20 mouse cellular contexts compared by ENCODE assay signal in genomic region chr9:122346059-122346458, GRCm38 (mm10). TPM values are rescaled to one million over a fixed set of nuclear protein-coding genes. Genes with fewer than 3 reads are reported as not detected.
DNase-seq lines count a peak whose midpoint lies in the region; ATAC-seq lines count a peak whose summit lies in the region.
"Had no signal": no experiment of that assay in that cellular context is flagged by ENCODE, and none has a peak within 500 bp of the region (broad histone marks: within the 10 kb centered on the region; RNA-seq: fewer than 3 reads in every experiment).

No protein-coding gene starts in this region.

- ATAC-seq in intestine, embryonic 14.5 days (replicated peaks; ENCODE audit: low FRiP score, low TSS enrichment, low read depth) = no peak
- no peak for ATAC-seq in intestine, embryonic 15.5 days
- ATAC-seq: activated CD4-positive, CD25-positive, alpha-beta regulatory T cell, adult 4 months; CD4-positive, CD25-positive, alpha-beta regulatory T cell, adult 4 months; Patski had no signal

- no peak overlapping the region for H3K27ac ChIP-seq in heart, embryonic 10.5 days
- no peak overlapping the region for H3K27ac ChIP-seq in intestine, embryonic 14.5 days (ENCODE audit: low read depth)
- no peak overlapping the region for H3K27ac ChIP-seq in intestine, embryonic 15.5 days

- no peaks in the 10 kb centered on the region for H3K9me3 ChIP-seq in heart, embryonic 10.5 days
- no peaks in the 10 kb centered on the region for H3K9me3 ChIP-seq in intestine, embryonic 14.5 days (ENCODE audit: control insufficient read depth, low read length)
- no peaks in the 10 kb centered on the region for H3K9me3 ChIP-seq in intestine, embryonic 15.5 days
- H3K9me3 ChIP-seq: G1E had no signal

- no peak overlapping the region for H3K9ac ChIP-seq in intestine, embryonic 14.5 days (ENCODE audit: low read length)
- no peak overlapping the region for H3K9ac ChIP-seq in intestine, embryonic 15.5 days

- DNase-seq in heart, adult 11 months = peak; percentile 65
- DNase-seq in heart, adult 18-20 months = no peak
- peak; percentile 63 for DNase-seq in heart, embryonic 10.5 days (ENCODE audit: low spot score)
- no peak for DNase-seq in heart, postnatal 25 days (ENCODE audit: low spot score)
- peak; percentile 20 for DNase-seq in intestine, embryonic 14.5 days (ENCODE audit: low spot score)
- DNase-seq: adrenal gland, adult 2 months; adrenal gland, adult 8-10 months; adrenal gland, postnatal 10 days; adrenal gland, postnatal 14 days; adrenal gland, postnatal 25 days; adrenal gland, postnatal 36 days; B cell, adult 2 months; cerebellum, adult 11 months; cerebellum, adult 11-12 months; cerebellum, adult 18-20 months had no signal

- H3K4me1 ChIP-seq in heart, embryonic 10.5 days = no peaks in the 10 kb centered on the region
- no peaks in the 10 kb centered on the region for H3K4me1 ChIP-seq in intestine, embryonic 14.5 days (replicated peaks; ENCODE audit: control insufficient read depth, insufficient read depth, low read length)
- no peaks in the 10 kb centered on the region for H3K4me1 ChIP-seq in intestine, embryonic 15.5 days (replicated peaks)

- H3K36me3 ChIP-seq in heart, embryonic 10.5 days = no peaks in the 10 kb centered on the region
- no peaks in the 10 kb centered on the region for H3K36me3 ChIP-seq in intestine, embryonic 14.5 days (ENCODE audit: control insufficient read depth, insufficient read depth, low read length)
- no peaks in the 10 kb centered on the region for H3K36me3 ChIP-seq in intestine, embryonic 15.5 days
- H3K36me3 ChIP-seq: G1E had no signal

- no peaks in the 10 kb centered on the region for H3K27me3 ChIP-seq in heart, embryonic 10.5 days (ENCODE audit: insufficient read depth, poor library complexity, severe bottlenecking)
- H3K27me3 ChIP-seq in intestine, embryonic 14.5 days (replicated peaks; ENCODE audit: control insufficient read depth, insufficient read depth, low read length) = no peaks in the 10 kb centered on the region
- no peaks in the 10 kb centered on the region for H3K27me3 ChIP-seq in intestine, embryonic 15.5 days (replicated peaks)
- H3K27me3 ChIP-seq: Patski had no signal

- intact Hi-C loops in heart, postnatal 25 days (cut with DNase I) = no loop called here

- no peak overlapping the region for H3K4me2 ChIP-seq in intestine, embryonic 14.5 days (ENCODE audit: low read length)
- H3K4me2 ChIP-seq in intestine, embryonic 15.5 days (replicated peaks) = no peak overlapping the region

- 82% methylated on average over 5 of the region's 5 CpGs for WGBS in heart, embryonic 10.5 days
- WGBS in intestine, embryonic 14.5 days = 82% methylated on average over 5 of the region's 5 CpGs
- 86% methylated on average over 5 of the region's 5 CpGs for WGBS in intestine, embryonic 15.5 days

- H3K4me3 ChIP-seq in heart, embryonic 10.5 days = no peak overlapping the region
- no peak overlapping the region for H3K4me3 ChIP-seq in intestine, embryonic 14.5 days (ENCODE audit: low read depth, low read length)
- H3K4me3 ChIP-seq in intestine, embryonic 15.5 days (replicated peaks) = no peak overlapping the region

RNA-seq across cellular contexts. Expression of gene Abhd5, which starts 5.3 kb away (rescaled TPM):
- total RNA-seq in heart, adult 18-20 months (2021) = 10 to 100 TPM; 63.8 to 68.7 TPM
- polyA plus RNA-seq in heart, embryonic 10.5 days (2016; fragmentation: Nextera tagmentation; extraction: Ambion mirVana) = 17.2 and 18.8 TPM in 2 replicates
- 10 to 100 TPM; 62.2 to 64.2 TPM for total RNA-seq in heart, postnatal 25 days (2021)
- 20.7 and 24.2 TPM in 2 replicates for polyA plus RNA-seq in intestine, embryonic 14.5 days (2014; fragmentation: Nextera tagmentation; extraction: Ambion mirVana)
- 19.0 and 19.5 TPM in 2 replicates for polyA plus RNA-seq in intestine, embryonic 15.5 days (2015; fragmentation: Nextera tagmentation; extraction: Ambion mirVana)

RNA-seq across cellular contexts. Expression of gene Ano10, which starts 51.8 kb away (rescaled TPM):
- 100 to 1,000 TPM in 1 of 2 experiments, 10 to 100 TPM in 1; 83.6 to 151 TPM for total RNA-seq in heart, adult 18-20 months (2021)
- 31.4 and 36.7 TPM in 2 replicates for polyA plus RNA-seq in heart, embryonic 10.5 days (2016; fragmentation: Nextera tagmentation; extraction: Ambion mirVana)
- 100 to 1,000 TPM; 115 to 118 TPM for total RNA-seq in heart, postnatal 25 days (2021)
- polyA plus RNA-seq in intestine, embryonic 14.5 days (2014; fragmentation: Nextera tagmentation; extraction: Ambion mirVana) = 38.9 and 41.6 TPM in 2 replicates
- 33.1 and 36.5 TPM in 2 replicates for polyA plus RNA-seq in intestine, embryonic 15.5 days (2015; fragmentation: Nextera tagmentation; extraction: Ambion mirVana)

Comparison
In these comparisons a context has a peak if more than half of its experiments do, and no peak if none do; other contexts are left out.
1. DNase-seq: peak in heart, adult 11 months (single experiment), heart, embryonic 10.5 days (single experiment) and intestine, embryonic 14.5 days (single experiment); none in heart, adult 18-20 months (0 of 2) and heart, postnatal 25 days (single experiment).